Mouse (Mus musculus) forebrain, embryonic 16.5 days (tissue): ENCODE measurements around the gene Ppp1r13b. TPM values are rescaled to one million over a fixed set of nuclear protein-coding genes. Genes with fewer than 3 reads are reported as not detected.

Experiments
- ATAC-seq: fragments of 200-750 bp; cut with Nextera tagmentation; 2 replicates; pipeline ENCODE4 v1.8.0; 2017; ENCODE audit warnings: mild to moderate bottlenecking, moderate library complexity
- H3K27ac ChIP-seq: fragments of 300-500 bp; sonication (generic); 2 replicates; pipeline ENCODE4 v1.5.1; 2014; ENCODE audit warnings: low read length, control low read depth
- H3K27me3 ChIP-seq: fragments of 300-500 bp; sonication (generic); replicated peaks from 2 replicates; pipeline ENCODE4 v1.6.1; 2014; ENCODE audit warnings: low read length; ENCODE audit not compliant: control insufficient read depth, insufficient read depth
- H3K36me3 ChIP-seq: fragments of 300-500 bp; sonication (generic); 2 replicates; pipeline ENCODE4 v1.6.1; 2014; ENCODE audit not compliant: control insufficient read depth, insufficient read depth
- H3K4me1 ChIP-seq: fragments of 300-500 bp; sonication (generic); replicated peaks from 2 replicates; pipeline ENCODE4 v1.6.1; 2014; ENCODE audit warnings: low read length; ENCODE audit not compliant: control insufficient read depth, insufficient read depth
- H3K4me2 ChIP-seq: fragments of 300-500 bp; sonication (generic); 2 replicates; pipeline ENCODE4 v1.6.1; 2014; ENCODE audit warnings: mild to moderate bottlenecking, low read length, control low read depth
- H3K4me3 ChIP-seq: fragments of 300-500 bp; sonication (generic); replicated peaks from 2 replicates; pipeline ENCODE4 v1.5.1; 2014; ENCODE audit warnings: mild to moderate bottlenecking, low read length, control low read depth
- H3K9ac ChIP-seq: fragments of 300-500 bp; sonication (generic); replicated peaks from 2 replicates; pipeline ENCODE4 v1.6.1; 2014; ENCODE audit warnings: low read depth, low read length, control low read depth
- H3K9me3 ChIP-seq: fragments of 300-500 bp; sonication (generic); 2 replicates; pipeline ENCODE4 v1.6.1; 2016; ENCODE audit warnings: low read length; ENCODE audit not compliant: control insufficient read depth
- WGBS: fragments of 180-500 bp; shearing (Covaris S2); extraction: QIAGEN DNeasy Blood & Tissue Kit; methylation state at CpG from one replicate; pipeline ENCODE4 v1.1.7; 2014; 5-methylcytosine and 5-hydroxymethylcytosine counted together
- polyA plus RNA-seq: library from polyadenylated mRNA; unstranded; fragments of >200 nt; fragmentation: Nextera tagmentation; extraction: Ambion mirVana; gene quantifications from 2 replicates; pipeline ENCODE4 v1.2.1, GENCODE M21; 2015

Gene Ppp1r13b
- polyA plus RNA-seq, 1 experiment from 2014 or later = 23.5 TPM

DNA sequence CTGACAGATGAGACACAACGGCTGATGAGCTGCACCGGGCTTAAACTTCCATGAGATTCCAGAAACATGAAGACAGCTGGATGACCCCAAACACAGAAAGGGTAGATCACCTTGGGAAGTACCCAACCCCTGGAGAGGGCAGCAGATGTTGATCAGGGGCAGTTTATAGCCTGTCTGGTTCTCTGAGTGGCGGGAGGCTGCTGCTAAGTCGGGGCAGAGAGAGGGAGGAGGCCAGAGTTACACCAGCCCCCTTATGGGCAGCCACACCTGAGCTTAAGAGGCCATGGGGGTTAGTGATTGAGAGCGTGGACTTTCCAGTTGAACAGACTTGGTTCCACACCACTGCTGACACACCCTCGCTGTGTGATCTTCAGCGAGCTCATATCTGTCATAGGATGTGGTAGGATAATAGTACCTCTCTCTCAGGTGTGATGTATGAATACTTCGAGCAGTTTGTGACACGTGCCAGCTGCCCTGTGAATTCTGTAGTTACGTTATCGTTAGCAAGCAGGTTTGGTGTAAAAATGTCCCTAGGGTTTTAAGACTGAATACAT is 1.2 kb upstream of the Ppp1r13b start:
- no peaks in the 10 kb centered on the region for H3K9me3 ChIP-seq
- peak overlapping the region; percentile 92 for H3K4me2 ChIP-seq
- H3K27ac ChIP-seq = no peak overlapping the region
- H3K36me3 ChIP-seq = no peaks in the 10 kb centered on the region
- 78% methylated on average over 11 of the region's 11 CpGs for WGBS
- no peak overlapping the region for H3K9ac ChIP-seq
- no peak overlapping the region for H3K4me3 ChIP-seq
- H3K27me3 ChIP-seq = no peaks in the 10 kb centered on the region
- no peak for ATAC-seq
- peaks cover 11% of the 10 kb centered on the region for H3K4me1 ChIP-seq

GRCm38 (mm10) chr12:111907421-111907891 is 454 bp downstream of the Ppp1r13b start:
- Histone ChIP-seq H3K9me3 (no peaks in the 10 kb centered on the region), H3K27me3 (no peaks in the 10 kb centered on the region), H3K4me3 (peak overlapping the region; percentile 77), H3K4me1 (peaks cover 11% of the 10 kb centered on the region), H3K36me3 (no peaks in the 10 kb centered on the region), H3K9ac (peak overlapping the region; percentile 83), H3K4me2 (peak overlapping the region; percentile 92), H3K27ac (peak overlapping the region; percentile 92)
- ATAC-seq = peak; percentile 73
- under 1% methylated on average over 45 of the region's 63 CpGs for WGBS

- no peaks in the 10 kb centered on the region for H3K9me3 ChIP-seq
- 42% methylated on average over 5 of the region's 5 CpGs for WGBS
- H3K27ac ChIP-seq = no peak overlapping the region
- no peak for ATAC-seq
- H3K4me3 ChIP-seq = peak overlapping the region; percentile 77
- H3K4me2 ChIP-seq = peak overlapping the region; percentile 92
- H3K4me1 ChIP-seq = peaks cover 15% of the 10 kb centered on the region
- H3K27me3 ChIP-seq = no peaks in the 10 kb centered on the region
- H3K9ac ChIP-seq = peak overlapping the region; percentile 44; the same call in 1 of the 2 replicates
- H3K36me3 ChIP-seq = no peaks in the 10 kb centered on the region
These were observed 1.5 kb downstream of the Ppp1r13b start for GRCm38 (mm10) chr12:111906309-111906875.

GRCm38 (mm10) chr12:111902488-111902887 is 5.4 kb downstream of the Ppp1r13b start:
- no peak for ATAC-seq
- H3K36me3 ChIP-seq = no peaks in the 10 kb centered on the region
- peaks cover 15% of the 10 kb centered on the region for H3K4me1 ChIP-seq
- WGBS = 81% methylated on average over 7 of the region's 7 CpGs
- no peak overlapping the region for H3K4me3 ChIP-seq
- no peak overlapping the region for H3K9ac ChIP-seq
- H3K9me3 ChIP-seq = no peaks in the 10 kb centered on the region
- H3K27me3 ChIP-seq = no peaks in the 10 kb centered on the region
- no peak overlapping the region for H3K4me2 ChIP-seq
- H3K27ac ChIP-seq = no peak overlapping the region

DNA sequence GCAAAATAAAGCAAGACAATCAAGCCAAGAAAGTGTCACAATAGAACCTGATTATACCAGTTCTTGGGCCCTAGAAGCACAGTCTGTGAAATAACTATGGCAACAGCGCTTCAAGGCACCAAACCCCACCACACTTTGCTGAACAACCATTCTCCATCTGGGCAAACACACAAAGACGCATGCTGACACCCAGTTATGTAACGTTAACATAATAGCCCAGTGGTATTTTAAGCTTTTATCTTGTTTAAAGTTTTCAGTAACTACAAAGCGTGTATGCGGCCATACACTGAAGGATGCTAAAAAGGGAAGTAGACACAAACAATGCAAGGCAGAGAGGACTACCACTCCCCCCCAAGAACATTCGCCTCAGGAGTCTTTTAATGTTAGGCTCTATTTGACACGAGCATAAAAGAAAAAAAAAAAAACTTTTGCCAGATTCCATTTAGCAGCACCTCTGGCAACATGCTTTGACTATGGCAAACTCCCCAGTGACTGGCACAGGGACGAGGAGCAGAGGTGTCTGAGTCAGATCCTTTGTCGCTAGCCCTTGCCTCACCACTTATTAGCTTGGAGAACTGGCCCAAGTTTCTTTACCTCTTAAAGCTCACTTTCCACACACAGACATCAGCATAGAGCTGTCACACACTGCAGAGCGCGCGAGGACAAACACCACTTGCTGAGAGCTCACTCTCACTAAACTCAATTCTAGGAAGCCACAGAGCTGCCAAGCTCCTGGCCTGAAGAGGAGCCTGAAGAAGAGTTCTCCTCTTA is 6.6 kb downstream of the Ppp1r13b start:
- peak; percentile 86 for ATAC-seq
- Histone ChIP-seq H3K4me1 (peaks cover 16% of the 10 kb centered on the region), H3K4me2 (no peak overlapping the region), H3K27ac (peak overlapping the region; percentile 27), H3K9ac (no peak overlapping the region), H3K9me3 (no peaks in the 10 kb centered on the region), H3K27me3 (no peaks in the 10 kb centered on the region), H3K4me3 (no peak overlapping the region), H3K36me3 (no peaks in the 10 kb centered on the region)
- 21% methylated on average over 12 of the region's 12 CpGs for WGBS

DNA sequence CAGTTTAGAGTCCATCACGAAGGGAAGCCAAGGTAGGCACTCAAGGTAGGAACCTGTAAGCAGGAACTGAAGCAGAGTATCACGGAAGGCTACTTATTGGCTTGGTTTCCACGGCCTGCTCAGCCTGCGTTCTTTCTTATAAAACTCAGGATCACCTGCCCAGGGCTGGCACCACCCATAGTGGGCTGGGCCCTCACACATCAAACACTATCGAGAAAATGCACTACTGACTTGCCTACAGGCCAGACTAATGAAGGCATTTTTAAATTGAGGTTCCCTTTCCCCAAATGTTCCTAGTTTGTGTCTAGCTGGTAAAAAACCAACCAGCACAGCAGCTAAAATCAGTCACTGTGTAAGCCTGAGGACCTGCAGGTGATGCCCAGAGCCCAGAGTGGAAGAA is 8.3 kb downstream of the Ppp1r13b start:
- Histone ChIP-seq H3K4me3 (no peak overlapping the region), H3K27me3 (no peaks in the 10 kb centered on the region), H3K4me1 (peaks cover 16% of the 10 kb centered on the region), H3K9me3 (no peaks in the 10 kb centered on the region), H3K4me2 (no peak overlapping the region), H3K27ac (no peak overlapping the region), H3K36me3 (no peaks in the 10 kb centered on the region), H3K9ac (no peak overlapping the region)
- 82% methylated on average over 5 of the region's 5 CpGs for WGBS
- no peak for ATAC-seq

DNA sequence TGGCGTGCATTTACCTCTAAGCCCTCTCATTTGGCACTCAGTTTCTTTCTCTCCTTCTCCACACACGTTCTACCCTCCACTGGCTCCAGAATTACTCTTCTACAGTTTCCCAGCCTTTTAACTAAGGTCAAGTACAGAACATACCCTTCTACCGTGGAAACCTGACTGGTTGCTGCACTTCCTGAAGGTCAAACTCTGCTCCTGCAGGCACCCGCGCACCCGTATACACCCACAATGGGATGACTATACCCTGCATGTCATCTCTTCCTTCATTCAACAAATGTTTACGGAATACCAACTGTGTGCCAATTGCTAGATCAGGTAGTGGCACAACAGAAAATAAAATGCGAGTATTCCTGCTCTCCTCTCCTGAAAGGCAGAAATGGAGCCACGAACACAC is 9.2 kb downstream of the Ppp1r13b start:
- 81% methylated on average over 9 of the region's 9 CpGs for WGBS
- H3K27me3 ChIP-seq = no peaks in the 10 kb centered on the region

DNA sequence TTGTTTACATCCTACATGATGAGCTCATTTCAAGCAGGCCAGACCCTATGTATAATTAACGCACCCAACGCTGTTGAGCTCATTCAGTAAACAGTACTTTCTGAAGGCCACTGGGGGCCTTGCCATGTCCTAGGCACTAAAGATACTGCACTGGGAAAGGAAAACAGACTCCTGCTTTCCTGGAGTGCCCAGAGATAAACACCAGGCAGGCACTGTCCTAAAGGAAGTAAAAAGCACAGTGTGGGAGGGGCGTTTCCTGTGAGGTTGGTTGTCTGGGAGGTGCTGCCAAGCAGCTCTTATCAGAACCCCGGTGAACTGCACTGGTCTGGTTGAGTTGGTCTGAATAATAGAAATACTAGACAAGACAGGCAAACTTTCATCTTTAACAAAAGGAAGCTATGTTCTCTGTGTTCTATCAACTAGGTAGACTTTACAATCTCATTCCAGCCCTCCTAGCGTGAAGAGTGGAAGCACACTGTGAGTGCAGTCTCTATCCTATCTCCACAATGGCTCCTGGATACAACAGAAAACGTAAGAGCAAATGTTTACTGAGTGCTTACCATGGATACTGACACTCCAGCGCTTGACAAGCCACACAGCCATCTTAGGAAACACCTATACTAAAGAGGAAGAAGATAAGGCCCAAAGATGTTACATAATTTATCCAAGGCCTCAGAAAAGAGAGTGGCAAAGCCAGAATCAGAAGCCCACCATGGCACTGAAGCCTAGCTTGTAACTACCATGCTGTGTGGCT is 10.8 kb downstream of the Ppp1r13b start:
- Histone ChIP-seq H3K36me3 (no peaks in the 10 kb centered on the region), H3K4me3 (no peak overlapping the region), H3K9me3 (no peaks in the 10 kb centered on the region), H3K4me1 (peaks cover 16% of the 10 kb centered on the region), H3K27ac (no peak overlapping the region), H3K9ac (no peak overlapping the region), H3K4me2 (no peak overlapping the region), H3K27me3 (no peaks in the 10 kb centered on the region)
- 58% methylated on average over 7 of the region's 7 CpGs for WGBS
- ATAC-seq = no peak

More for the DNA sequence above, 9.2 kb downstream of the Ppp1r13b start:
- no peaks in the 10 kb centered on the region for H3K9me3 ChIP-seq
- no peak overlapping the region for H3K4me2 ChIP-seq
- H3K4me1 ChIP-seq = peaks cover 16% of the 10 kb centered on the region
- no peaks in the 10 kb centered on the region for H3K36me3 ChIP-seq
- H3K4me3 ChIP-seq = no peak overlapping the region
- ATAC-seq = no peak
- H3K27ac ChIP-seq = no peak overlapping the region
- H3K9ac ChIP-seq = no peak overlapping the region

GRCm38 (mm10) chr12:111894082-111894481 is 13.8 kb downstream of the Ppp1r13b start:
- Histone ChIP-seq H3K4me2 (no peak overlapping the region), H3K4me3 (no peak overlapping the region), H3K9me3 (no peaks in the 10 kb centered on the region), H3K27me3 (no peaks in the 10 kb centered on the region), H3K9ac (no peak overlapping the region), H3K27ac (no peak overlapping the region), H3K36me3 (no peaks in the 10 kb centered on the region), H3K4me1 (peaks cover 7% of the 10 kb centered on the region; the same call in 1 of the 2 replicates)
- 53% methylated on average over 1 of the region's 1 CpGs for WGBS
- no peak for ATAC-seq
